Mouse (Mus musculus) spleen, adult 2 months (tissue): ENCODE results near the gene Myo3b.

Experiments
- CTCF ChIP-seq: fragments of 200-500 bp; IDR thresholded peaks from 2 replicates; pipeline ENCODE4 v1.5.1; 2011; ENCODE audit warnings: mild to moderate bottlenecking, inconsistent platforms; ENCODE audit not compliant: insufficient read depth, insufficient read length, insufficient replicate concordance; ENCODE audit errors: extremely low read depth
- POLR2A ChIP-seq: fragments of 200-500 bp; IDR thresholded peaks from 2 replicates; pipeline ENCODE4 v1.6.1; 2011; ENCODE audit warnings: low read depth, low read length, inconsistent platforms

GRCm38 (mm10) chr2:70053803-70054202 is 14.9 kb downstream of the Myo3b start:
- TF ChIP-seq CTCF (no peak), POLR2A (no peak)
